Mouse (Mus musculus) gastrocnemius, postnatal 10 days (tissue): ENCODE results near the gene Ndc1. TPM values are rescaled to one million over a fixed set of nuclear protein-coding genes. Genes with fewer than 3 reads are reported as not detected.

Experiments used
- DNase-seq: peaks from one replicate; pipeline ENCODE4 v3.0.0; 2021; ENCODE audit warnings: mixed read lengths
- microRNA-seq, 2 experiments: library from miRNA; unstranded; fragments of <30 nt; microRNA quantifications; one replicate each; pipeline ENCODE4 v1.2.0; 2021
- total RNA-seq, 2 experiments: library from RNA; stranded (reverse); gene quantifications; 2 replicates each; pipeline ENCODE4 v1.2.3; 2021

Ndc1 gene
- total RNA-seq, 2 experiments from 2014 or later: 8.0 to 8.4 TPM

DNA sequence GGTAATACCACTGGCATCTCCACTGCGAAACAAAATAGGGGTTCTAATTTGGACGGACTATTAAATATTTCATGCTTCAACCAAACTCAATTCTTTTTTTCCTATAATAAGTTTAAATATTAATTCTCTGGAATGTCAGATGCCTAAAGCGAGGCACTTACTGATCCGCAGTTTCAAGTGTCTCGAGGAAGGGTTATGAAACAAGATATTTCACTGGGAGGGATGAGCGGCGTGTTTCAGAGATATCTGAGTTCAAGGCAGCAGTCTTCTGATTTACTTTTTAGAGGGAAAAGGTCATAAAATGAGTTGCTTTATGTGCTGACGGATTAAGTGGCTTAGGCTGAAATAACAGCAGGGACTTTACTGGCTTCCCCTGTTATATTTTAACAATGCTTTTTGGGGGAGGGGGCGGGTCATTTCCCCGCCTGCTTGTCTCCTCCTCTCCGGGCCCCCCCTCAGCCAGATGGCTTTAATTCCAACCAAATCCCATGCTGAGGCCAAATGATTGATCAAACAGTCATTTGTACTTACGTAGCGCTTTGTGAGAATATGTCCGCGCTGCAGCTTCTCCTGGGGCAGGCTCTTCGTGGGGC lies 75.4 kb downstream of the Ndc1 start:
- no peak for DNase-seq

DNA sequence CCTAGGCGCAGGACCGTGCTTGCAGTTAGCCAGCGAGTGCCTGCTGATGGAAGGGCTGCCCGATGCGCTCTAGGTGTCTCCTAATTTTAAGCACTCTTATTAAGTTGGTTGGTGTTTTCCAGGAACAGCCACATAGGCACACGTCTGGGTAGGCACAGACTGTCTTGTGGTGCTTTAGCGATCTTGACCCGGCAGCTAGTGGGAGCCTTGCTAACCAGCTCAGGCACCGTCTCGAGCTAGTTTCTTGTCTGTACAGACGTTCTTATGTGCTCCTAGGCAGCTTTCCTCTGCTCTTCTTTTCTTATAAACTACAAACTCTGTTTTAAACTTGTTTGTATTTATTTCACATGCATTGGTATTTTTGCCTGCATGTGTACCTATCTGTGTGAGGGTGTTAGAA lies 76.0 kb downstream of the Ndc1 start:
- no peak for DNase-seq

DNA sequence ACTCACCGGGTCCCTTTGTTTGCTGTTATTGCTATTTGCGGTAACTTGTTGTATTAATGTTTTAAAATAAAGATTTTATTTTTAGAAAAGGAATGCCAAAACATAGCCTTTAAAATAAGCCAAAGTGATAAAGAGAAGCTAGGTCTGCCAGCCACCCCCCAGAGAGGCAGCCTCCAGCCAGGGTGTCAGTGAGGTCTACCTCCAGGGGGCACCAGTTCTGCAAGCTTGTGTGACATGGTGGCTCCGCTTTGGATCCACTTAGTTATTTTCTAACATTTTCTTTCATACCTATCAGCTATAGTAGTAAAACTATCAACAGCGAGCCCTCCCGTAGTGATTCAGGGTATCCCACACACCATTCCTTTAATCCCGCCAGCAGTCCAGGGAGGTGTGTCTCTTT lies 80.9 kb downstream of the Ndc1 start:
- DNase-seq: peak; percentile 34

DNA sequence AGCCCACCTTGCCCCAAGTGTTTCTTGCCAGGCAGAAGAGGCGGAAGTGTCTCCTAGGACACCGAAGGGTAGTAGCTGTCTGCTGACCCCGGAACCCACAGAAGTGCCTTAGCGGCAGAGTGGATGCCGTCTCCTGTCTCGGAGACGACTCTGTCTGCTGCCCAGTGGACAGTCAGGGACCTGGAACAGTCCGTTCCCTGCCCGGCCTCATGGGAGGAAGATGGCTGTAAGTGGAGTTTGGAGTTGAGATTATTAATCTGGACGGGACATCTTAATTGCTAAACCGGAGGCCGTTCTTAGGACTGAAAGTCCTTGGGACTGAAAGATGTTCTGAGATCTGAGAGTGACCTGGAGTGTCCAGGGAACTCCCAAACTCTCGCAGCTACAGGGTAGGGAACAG lies 81.9 kb downstream of the Ndc1 start:
- DNase-seq: no peak

DNA sequence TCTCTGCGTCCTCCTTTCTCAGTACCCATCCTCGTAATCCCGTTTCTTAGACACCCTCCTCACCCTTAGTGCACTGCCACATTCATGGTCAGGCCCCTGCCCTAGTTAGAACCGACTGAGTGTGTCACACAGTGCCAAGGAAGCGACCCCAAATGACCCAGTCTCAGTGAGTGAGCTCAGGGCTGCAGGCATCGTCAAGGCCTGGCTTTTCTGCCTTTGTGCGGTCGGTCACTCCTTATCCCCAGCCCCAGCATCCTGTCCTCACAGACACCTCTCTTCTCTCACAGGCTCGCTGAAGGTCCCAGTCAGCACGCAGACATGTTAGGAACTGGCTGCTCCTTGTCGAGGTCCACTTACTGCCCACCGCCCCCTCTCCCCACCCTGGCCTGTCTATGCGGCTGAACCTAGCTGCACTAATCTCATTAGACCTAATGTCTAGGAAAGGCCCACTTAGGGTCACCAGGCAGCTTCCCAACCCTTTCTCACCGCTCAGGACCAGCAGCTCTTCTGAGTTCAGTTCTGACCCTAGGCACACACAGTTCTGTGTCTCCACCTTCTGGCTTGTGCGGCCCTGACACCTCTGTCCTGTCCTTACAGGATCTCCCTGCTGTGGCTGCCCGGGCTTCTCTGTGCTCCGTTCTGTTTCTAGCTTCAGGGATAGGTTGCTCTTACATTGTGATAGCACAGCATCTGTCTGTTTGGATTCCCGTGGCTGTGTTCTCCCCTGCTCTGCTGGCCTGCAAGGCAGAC lies 84.9 kb downstream of the Ndc1 start:
- no peak for DNase-seq

DNA sequence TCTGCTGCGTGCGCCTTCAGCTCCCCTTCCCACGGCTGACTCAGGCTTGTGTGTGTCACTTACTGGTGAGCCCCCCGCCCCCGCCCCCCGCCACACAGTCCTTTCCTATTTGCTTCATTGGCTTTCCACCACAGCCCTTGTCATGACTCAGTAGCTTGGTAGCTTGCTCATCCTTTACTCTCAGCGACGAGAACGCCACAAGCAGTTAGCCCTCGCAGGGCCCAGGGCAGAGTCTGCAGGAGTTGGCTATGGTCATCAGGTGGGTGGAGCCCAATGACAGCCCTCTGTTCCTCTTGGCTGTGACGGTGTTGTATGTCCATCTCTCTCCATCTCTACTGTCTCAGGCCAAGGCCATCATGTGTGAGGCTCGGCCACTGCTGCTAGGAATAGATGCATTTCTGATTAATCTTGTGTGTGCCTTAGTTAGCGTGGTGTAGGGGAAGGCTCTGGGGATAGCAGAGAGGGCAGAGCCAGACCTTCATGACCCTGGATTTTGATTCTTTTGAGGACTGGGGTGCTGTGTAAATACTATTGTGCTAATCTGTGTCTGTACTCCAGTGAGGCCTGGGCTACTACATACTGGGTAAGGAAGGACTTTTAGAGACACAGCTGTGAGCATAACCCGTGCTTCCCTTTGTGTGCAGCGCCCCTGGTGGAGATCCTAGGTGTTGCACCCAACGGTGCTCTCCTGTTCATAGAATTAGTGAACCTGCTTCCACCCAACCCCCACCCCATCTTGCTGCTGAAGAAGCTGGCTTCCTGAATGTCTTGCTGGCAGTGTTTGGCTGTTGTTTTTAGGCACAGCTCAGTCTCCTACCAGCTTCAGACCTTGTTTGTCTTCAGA lies 85.8 kb downstream of the Ndc1 start:
- peak; percentile 90 for DNase-seq

DNA sequence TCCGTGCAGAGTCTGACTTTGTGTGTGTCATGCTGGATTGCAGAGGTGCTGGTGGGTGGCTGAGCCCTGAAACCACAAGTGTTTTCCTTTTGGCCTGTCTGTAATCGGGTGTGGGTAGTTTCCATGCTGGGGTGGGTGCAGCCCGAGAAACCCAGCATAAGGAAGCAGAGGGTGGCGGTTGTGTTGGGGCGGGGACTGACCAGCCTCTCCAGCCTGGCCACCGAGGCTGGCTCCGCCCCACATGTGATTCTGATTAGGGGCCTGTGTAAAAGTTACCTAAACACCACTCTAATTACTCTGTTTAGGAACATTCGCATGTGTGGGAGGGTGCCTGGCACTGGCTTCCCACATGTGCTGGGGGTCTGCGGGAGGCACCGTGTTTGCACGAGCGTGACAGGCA lies 90.0 kb downstream of the Ndc1 start:
- no peak for DNase-seq

DNA sequence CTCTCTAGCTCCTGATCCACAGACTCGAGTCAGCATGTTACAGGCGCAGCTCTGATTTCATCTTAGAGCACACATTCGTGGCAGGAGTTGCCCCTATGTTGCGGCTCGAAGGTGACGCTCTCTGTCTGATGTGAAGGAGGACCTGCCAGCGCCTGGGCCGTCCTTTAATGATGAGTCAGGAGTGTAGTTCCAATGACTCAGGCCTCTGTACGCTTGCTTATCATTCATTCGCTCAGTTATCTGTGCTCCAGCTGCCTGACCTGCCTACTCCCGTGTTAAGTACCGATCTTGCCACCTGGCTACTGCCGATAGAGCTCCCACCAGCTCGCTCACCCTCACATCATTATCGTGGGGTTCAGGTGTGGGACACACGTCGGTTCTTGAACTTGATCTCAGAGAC lies 91.3 kb downstream of the Ndc1 start:
- no peak for DNase-seq

DNA sequence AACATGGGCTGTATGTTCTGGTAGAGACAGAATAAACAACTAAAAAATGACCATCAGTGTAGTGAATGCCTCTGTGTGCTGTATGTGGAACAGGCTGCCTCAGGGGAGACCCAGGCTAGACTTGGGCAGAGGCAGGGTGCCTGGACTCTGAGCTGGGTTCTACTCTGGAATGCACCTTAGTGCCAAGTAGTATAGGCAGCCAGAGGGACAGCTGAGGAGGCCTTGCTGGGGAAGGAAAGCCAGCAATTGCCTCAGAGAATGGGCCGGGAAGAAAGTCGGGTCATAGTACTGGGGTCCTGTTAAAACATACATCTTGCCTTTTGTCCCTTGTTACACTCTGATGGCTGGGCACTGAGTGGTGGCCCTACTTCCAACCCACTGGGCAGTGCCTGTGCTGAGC lies 91.9 kb downstream of the Ndc1 start:
- DNase-seq: no peak

DNA sequence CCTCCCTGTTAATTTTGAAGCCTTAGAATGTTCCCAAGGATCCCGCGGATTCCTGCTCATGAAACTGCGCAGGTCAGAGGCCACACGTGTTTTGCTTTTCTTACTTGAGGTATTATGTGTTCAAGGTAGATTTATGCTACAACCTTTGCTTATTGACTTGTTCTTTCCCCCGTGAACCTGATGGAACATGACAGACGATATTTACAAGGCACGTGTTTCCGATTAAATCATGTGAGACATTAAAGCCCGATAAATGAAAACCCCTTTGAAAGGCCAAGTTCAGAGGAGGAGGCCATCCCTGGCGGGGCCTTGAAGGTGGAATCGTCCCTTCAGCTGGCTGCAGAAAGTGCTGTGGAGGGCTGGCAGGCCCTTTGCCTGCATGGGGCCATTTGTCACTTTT lies 92.9 kb downstream of the Ndc1 start:
- DNase-seq: no peak

Small RNA genes within 50 kb of the gene (microRNA-seq; reads per million reads assigned to microRNA genes)
- 0 reads per million in 2 experiments for gene Gm24804

Other genes starting within 250 kb of the Ndc1 start
- gene Tmem59, start 189.4 kb upstream of the Ndc1 start, total RNA-seq: 100 to 1,000 TPM; 113 to 119 TPM
- gene Tceanc2, start 188.7 kb upstream of the Ndc1 start, total RNA-seq: 10 to 100 TPM; 14.0 to 16.1 TPM
- not detected for gene Ldlrad1, start 158.6 kb upstream of the Ndc1 start, total RNA-seq
- 10 to 100 TPM; 16.4 to 17.6 TPM for gene Lrrc42, start 114.3 kb upstream of the Ndc1 start, total RNA-seq
- 10 to 100 TPM; 21.7 to 26.0 TPM for gene Hspb11, start 114.2 kb upstream of the Ndc1 start, total RNA-seq
- gene Dio1, start 60.6 kb upstream of the Ndc1 start, total RNA-seq: under 1 TPM in 1 of 2 experiments, not detected in 1; 0.33 TPM
- gene Yipf1, start 53.4 kb upstream of the Ndc1 start, total RNA-seq: 10 to 100 TPM; 14.8 to 17.8 TPM
- 1 to 10 TPM in 1 of 2 experiments, under 1 TPM in 1; 0.93 to 1.4 TPM for gene Glis1, start 66.8 kb downstream of the Ndc1 start, total RNA-seq